Mouse (Mus musculus) bone marrow, adult 2 months (tissue): ENCODE data around the gene Snap91.

Experiments used
- CTCF ChIP-seq: fragments of 200-500 bp; IDR thresholded peaks from 2 replicates; pipeline ENCODE4 v1.5.1; 2011; ENCODE audit warnings: low read length, control low read depth; ENCODE audit not compliant: control insufficient read depth, insufficient read depth
- POLR2A ChIP-seq: fragments of 200-500 bp; IDR thresholded peaks from 2 replicates; pipeline ENCODE4 v1.6.1; 2011; ENCODE audit warnings: low read depth, mild to moderate bottlenecking, control low read depth, low read length, borderline replicate concordance; ENCODE audit not compliant: control insufficient read depth

- no peak for TF ChIP-seq POLR2A
- TF ChIP-seq CTCF: no peak
Observed at GRCm38 (mm10) chr9:86813327-86813726, 67.1 kb downstream of the Snap91 start.
